Mouse (Mus musculus) heart, embryonic 14.5 days (tissue): ENCODE results near the gene Rabgap1l. TPM values are rescaled to one million over a fixed set of nuclear protein-coding genes. Genes with fewer than 3 reads are reported as not detected.

Experiments used
- ATAC-seq: fragments of 200-750 bp; cut with Nextera tagmentation; 2 replicates; pipeline ENCODE4 v1.8.0; 2017; ENCODE audit warnings: low read depth, moderate TSS enrichment; ENCODE audit not compliant: insufficient number of reproducible peaks, insufficient read depth, low FRiP score
- H3K27ac ChIP-seq, 2 experiments: fragments of 200-500 bp in 1 of 2; fragments of 300-500 bp in 1 of 2; sonication (generic) in 1 of 2; replicated peaks in 1 of 2; 2 replicates each; pipeline ENCODE4 v1.5.1; 2012 to 2014; ENCODE audit warnings: low read depth in 2 of 2, low read length in 2 of 2, control low read depth in 1 of 2, mild to moderate bottlenecking in 1 of 2, mixed read lengths in 1 of 2; ENCODE audit not compliant: control insufficient read depth in 1 of 2, insufficient read depth in 1 of 2
- H3K27me3 ChIP-seq: fragments of 300-500 bp; sonication (generic); 2 replicates; pipeline ENCODE4 v1.6.1; 2014; ENCODE audit warnings: mild to moderate bottlenecking, low read length, control low read depth; ENCODE audit not compliant: control insufficient read depth, insufficient read depth
- H3K36me3 ChIP-seq: fragments of 300-500 bp; sonication (generic); 2 replicates; pipeline ENCODE4 v1.6.1; 2014; ENCODE audit warnings: mild to moderate bottlenecking, control low read depth, low read length, mixed read lengths; ENCODE audit not compliant: control insufficient read depth, insufficient read depth
- H3K4me1 ChIP-seq, 2 experiments: fragments of 200-500 bp in 1 of 2; fragments of 300-500 bp in 1 of 2; sonication (generic) in 1 of 2; 2 replicates each; pipeline ENCODE4 v1.6.1; 2012 to 2014; ENCODE audit warnings: low read length in 2 of 2, control low read depth in 1 of 2, mixed read lengths in 1 of 2; ENCODE audit not compliant: control insufficient read depth in 2 of 2, insufficient read depth in 2 of 2
- H3K4me2 ChIP-seq: fragments of 300-500 bp; sonication (generic); 2 replicates; pipeline ENCODE4 v1.6.1; 2014; ENCODE audit warnings: mild to moderate bottlenecking, low read length
- H3K4me3 ChIP-seq, 2 experiments: fragments of 200-500 bp in 1 of 2; fragments of 300-500 bp in 1 of 2; sonication (generic) in 1 of 2; 2 replicates each; pipeline ENCODE4 v1.5.1; 2012 to 2014; ENCODE audit warnings: low read length in 2 of 2, mild to moderate bottlenecking in 2 of 2, control low read depth in 1 of 2, low read depth in 1 of 2, moderate library complexity in 1 of 2; ENCODE audit not compliant: control insufficient read depth in 1 of 2, insufficient read depth in 1 of 2
- H3K9ac ChIP-seq: fragments of 300-500 bp; sonication (generic); 2 replicates; pipeline ENCODE4 v1.6.1; 2014; ENCODE audit warnings: mild to moderate bottlenecking, low read length
- H3K9me3 ChIP-seq: fragments of 300-500 bp; sonication (generic); 2 replicates; pipeline ENCODE4 v1.6.1; 2016; ENCODE audit warnings: low read length, control low read depth; ENCODE audit not compliant: control insufficient read depth
- WGBS: fragments of 180-500 bp; shearing (Covaris S2); extraction: QIAGEN DNeasy Blood & Tissue Kit; methylation state at CpG from one replicate; pipeline ENCODE4 v1.1.7; 2014; 5-methylcytosine and 5-hydroxymethylcytosine counted together
- polyA plus RNA-seq: library from polyadenylated mRNA; unstranded; fragments of >200 nt; fragmentation: Nextera tagmentation; extraction: Ambion mirVana; gene quantifications from 2 replicates; pipeline ENCODE4 v1.2.1, GENCODE M21; 2014

Gene Rabgap1l
- polyA plus RNA-seq, 1 experiment from 2014 or later = 95.6 TPM

- no peak overlapping the region for H3K4me3 ChIP-seq
- no peak overlapping the region for H3K9ac ChIP-seq
- no peak overlapping the region for H3K4me2 ChIP-seq
- peaks cover 0 to 10% of the 10 kb centered on the region in 2 experiments; a peak in 1 of 4 replicates for H3K4me1 ChIP-seq
- H3K27ac ChIP-seq = no peak overlapping the region
- 76% methylated on average over 13 of the region's 13 CpGs for WGBS
- no peaks in the 10 kb centered on the region for H3K36me3 ChIP-seq
- ATAC-seq = no peak
- H3K27me3 ChIP-seq = no peaks in the 10 kb centered on the region
- H3K9me3 ChIP-seq = peaks cover 4% of the 10 kb centered on the region; the same call in 1 of the 2 replicates
Observed at GRCm38 (mm10) chr1:160793791-160794757, 1.1 kb upstream of the Rabgap1l start.

GRCm38 (mm10) chr1:160792156-160792685 lies 790 bp downstream of the Rabgap1l start:
- Histone ChIP-seq H3K9ac (peak overlapping the region; percentile 92), H3K4me2 (peak overlapping the region; percentile 76), H3K9me3 (no peaks in the 10 kb centered on the region), H3K36me3 (no peaks in the 10 kb centered on the region), H3K4me1 (peaks cover 0 to 20% of the 10 kb centered on the region in 2 experiments; a peak in 3 of 4 replicates), H3K4me3 (peak overlapping the region; percentile 67 to 97), H3K27ac (peak overlapping the region; percentile 58 to 94), H3K27me3 (no peaks in the 10 kb centered on the region)
- ATAC-seq = peak; percentile 67
- under 1% methylated on average over 44 of the region's 51 CpGs for WGBS

DNA sequence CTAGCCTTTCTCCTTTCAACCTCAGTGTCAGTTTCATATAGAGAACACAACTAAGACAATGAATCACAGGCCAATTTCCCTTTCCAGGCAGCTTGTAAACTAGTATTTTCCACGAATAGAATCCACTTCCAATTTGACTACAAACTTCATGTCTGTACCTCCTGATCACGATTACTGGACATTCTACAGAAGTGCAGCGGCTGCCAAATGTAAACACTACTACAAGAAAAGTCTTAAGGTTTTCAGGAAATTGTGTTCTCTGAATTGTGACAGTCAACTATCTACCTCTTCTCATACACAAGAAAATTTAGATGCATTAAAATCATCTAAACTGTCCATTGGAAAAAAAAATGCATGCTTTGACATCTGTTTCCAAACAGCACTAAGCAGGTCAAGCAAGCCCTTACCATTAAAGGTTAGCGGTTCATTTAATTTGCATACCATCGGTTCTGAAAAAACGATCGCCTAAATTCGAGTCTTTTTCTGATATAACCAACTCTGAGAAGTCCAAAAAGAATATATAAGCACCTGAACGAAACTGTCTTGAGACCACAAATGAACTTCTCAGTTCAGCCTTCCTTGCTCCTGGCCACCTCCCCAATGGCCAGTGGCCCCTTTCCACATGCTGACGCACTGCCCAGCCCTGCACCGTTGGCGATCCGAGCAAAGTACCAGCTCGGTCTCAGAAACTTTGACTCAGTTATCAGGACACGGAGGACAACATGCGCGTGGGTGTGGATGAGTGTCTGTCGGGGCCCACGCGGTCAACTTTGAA lies 1.4 kb downstream of the Rabgap1l start:
- Histone ChIP-seq H3K9me3 (no peaks in the 10 kb centered on the region), H3K27ac (peak overlapping the region; percentile 58 to 94), H3K36me3 (no peaks in the 10 kb centered on the region), H3K4me1 (peaks cover 0 to 25% of the 10 kb centered on the region in 2 experiments; a peak in 3 of 4 replicates), H3K4me2 (peak overlapping the region; percentile 76), H3K4me3 (peak overlapping the region; percentile 67 to 97), H3K9ac (peak overlapping the region; percentile 92), H3K27me3 (no peaks in the 10 kb centered on the region)
- WGBS = 5% methylated on average over 20 of the region's 20 CpGs
- ATAC-seq = no peak

DNA sequence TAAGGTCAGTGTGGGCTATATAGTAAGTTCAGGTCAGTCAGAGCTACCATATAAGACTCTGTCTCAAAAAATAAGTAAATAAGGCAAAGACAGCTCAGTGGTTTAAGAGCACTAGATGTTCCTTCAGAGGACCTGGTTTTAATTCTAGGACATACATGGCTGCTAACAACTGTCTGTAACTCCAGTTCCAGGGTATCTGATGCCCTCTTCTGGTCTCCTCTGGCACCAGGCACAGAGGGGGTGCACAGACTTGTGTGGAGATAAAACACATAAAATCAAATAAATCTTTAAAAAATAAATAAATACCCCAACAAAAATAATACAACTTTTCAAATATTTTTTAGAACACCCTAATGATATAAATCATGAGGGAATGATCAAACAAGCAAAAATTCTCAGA lies 2.4 kb downstream of the Rabgap1l start:
- no peak for ATAC-seq
- H3K9me3 ChIP-seq = no peaks in the 10 kb centered on the region
- H3K36me3 ChIP-seq = no peaks in the 10 kb centered on the region
- H3K27ac ChIP-seq = no peak overlapping the region
- peaks cover 0 to 33% of the 10 kb centered on the region in 2 experiments; a peak in 3 of 4 replicates for H3K4me1 ChIP-seq
- H3K9ac ChIP-seq = no peak overlapping the region
- H3K4me2 ChIP-seq = peak overlapping the region; percentile 76
- peak overlapping the region in 1 of 2 experiments; percentile 97; a peak in 1 of 4 replicates for H3K4me3 ChIP-seq
- no peaks in the 10 kb centered on the region for H3K27me3 ChIP-seq

DNA sequence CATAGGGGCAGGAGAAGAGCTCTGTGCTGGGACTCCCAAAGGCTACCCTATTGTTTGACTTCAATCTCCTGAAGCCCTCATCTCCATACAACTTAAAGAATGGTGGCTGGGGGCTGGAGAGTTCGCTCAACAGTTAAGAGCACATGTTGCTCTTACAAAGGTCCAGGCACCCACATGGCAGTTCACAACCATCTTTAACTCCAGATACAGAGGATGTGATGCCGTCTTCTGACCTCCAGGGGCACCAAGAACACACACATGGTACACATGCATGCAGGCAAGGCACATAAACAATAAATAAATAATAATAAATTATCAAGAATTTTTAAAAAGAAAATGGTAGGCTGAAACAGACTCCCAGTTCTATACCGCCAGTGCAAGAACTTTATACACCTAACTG lies 3.1 kb downstream of the Rabgap1l start:
- no peak overlapping the region for H3K27ac ChIP-seq
- no peaks in the 10 kb centered on the region for H3K36me3 ChIP-seq
- H3K9ac ChIP-seq = no peak overlapping the region
- peaks cover 0 to 35% of the 10 kb centered on the region in 2 experiments; a peak in 3 of 4 replicates for H3K4me1 ChIP-seq
- H3K9me3 ChIP-seq = no peaks in the 10 kb centered on the region
- H3K4me3 ChIP-seq = no peak overlapping the region
- H3K27me3 ChIP-seq = no peaks in the 10 kb centered on the region
- 88% methylated on average over 3 of the region's 3 CpGs for WGBS
- no peak for ATAC-seq
- H3K4me2 ChIP-seq = no peak overlapping the region

GRCm38 (mm10) chr1:160787926-160788325 lies 5.1 kb downstream of the Rabgap1l start:
- Histone ChIP-seq H3K27me3 (no peaks in the 10 kb centered on the region), H3K27ac (no peak overlapping the region), H3K4me2 (peak overlapping the region; percentile 9; the same call in 1 of the 2 replicates), H3K9me3 (no peaks in the 10 kb centered on the region), H3K4me1 (peaks cover 0 to 35% of the 10 kb centered on the region in 2 experiments; a peak in 3 of 4 replicates), H3K36me3 (no peaks in the 10 kb centered on the region), H3K9ac (no peak overlapping the region), H3K4me3 (no peak overlapping the region)
- 25% methylated on average over 1 of the region's 1 CpGs for WGBS
- ATAC-seq = no peak

DNA sequence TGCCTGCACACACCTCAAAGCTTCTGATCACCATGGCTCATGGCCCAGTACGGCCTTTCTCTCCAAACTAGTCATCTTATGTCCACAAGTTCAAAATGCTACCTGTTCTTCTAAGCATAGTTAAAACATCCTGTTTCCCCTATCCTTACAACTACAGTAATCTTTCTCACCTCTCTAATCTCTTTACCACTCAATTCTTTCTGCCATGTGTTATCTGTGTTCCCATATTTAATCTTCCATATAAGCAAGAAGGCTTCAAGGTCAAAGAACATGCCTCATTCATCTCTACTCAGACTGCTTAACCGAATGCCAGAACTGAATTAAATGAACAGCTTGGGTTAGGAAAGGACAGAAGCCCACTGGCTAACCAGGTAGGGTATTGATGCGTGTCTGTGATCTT lies 5.8 kb downstream of the Rabgap1l start:
- no peak for ATAC-seq
- H3K4me2 ChIP-seq = peak overlapping the region; percentile 9

More for the DNA sequence above, 5.8 kb downstream of the Rabgap1l start:
- no peak overlapping the region for H3K4me3 ChIP-seq
- no peaks in the 10 kb centered on the region for H3K27me3 ChIP-seq
- no peak overlapping the region for H3K9ac ChIP-seq
- peaks cover 0 to 35% of the 10 kb centered on the region in 2 experiments; a peak in 3 of 4 replicates for H3K4me1 ChIP-seq
- 42% methylated on average over 3 of the region's 3 CpGs for WGBS
- no peaks in the 10 kb centered on the region for H3K36me3 ChIP-seq
- peak overlapping the region; percentile 60 to 62; a peak in 3 of 4 replicates for H3K27ac ChIP-seq
- no peaks in the 10 kb centered on the region for H3K9me3 ChIP-seq
